Mouse (Mus musculus) heart, adult 2 months (tissue): ENCODE measurements at regions not wholly inside any gene's neighbourhood (a gene's known extent, or its start where the extent isn't known, plus 50 kb on each side); places are given as distances from the start of the nearest gene placed in this dataset.
"Not testable (repeated sequence)": the region's sequence is repeated elsewhere in the genome, so short reads cannot be mapped to it uniquely, and the experiment has no call there.

Experiments
- DNase-seq, 2 experiments: peaks; one replicate each; pipeline ENCODE4 v3.0.0; 2021
- H3K27ac ChIP-seq: fragments of 200-600 bp; 2 replicates; pipeline ENCODE4 v1.8.1; 2022
- H3K27me3 ChIP-seq: fragments of 200-500 bp; 2 replicates; pipeline ENCODE4 v1.6.1; 2012; ENCODE audit warnings: mild to moderate bottlenecking, low read length, inconsistent platforms, mixed read lengths; ENCODE audit not compliant: control insufficient read depth, insufficient read depth
- H3K36me3 ChIP-seq: fragments of 200-500 bp; 2 replicates; pipeline ENCODE4 v1.6.1; 2012; ENCODE audit warnings: low read length, inconsistent platforms; ENCODE audit not compliant: control insufficient read depth, insufficient read depth
- H3K4me1 ChIP-seq: fragments of 200-500 bp; 2 replicates; pipeline ENCODE4 v1.6.1; 2011; ENCODE audit warnings: low read length; ENCODE audit not compliant: control insufficient read depth, insufficient read depth
- H3K4me3 ChIP-seq: fragments of 200-600 bp; 2 replicates; pipeline ENCODE4 v1.8.1; 2022
- H3K79me2 ChIP-seq: fragments of 200-500 bp; replicated peaks from 2 replicates; pipeline ENCODE4 v1.6.1; 2012; ENCODE audit warnings: mild to moderate bottlenecking, inconsistent platforms, low read length, moderate library complexity, mixed read lengths; ENCODE audit not compliant: control insufficient read depth, insufficient read depth
- H3K9ac ChIP-seq: fragments of 200-500 bp; 2 replicates; pipeline ENCODE4 v1.6.1; 2012; ENCODE audit warnings: low read depth, mild to moderate bottlenecking, control low read depth, inconsistent platforms, low read length, mixed read lengths
- CTCF ChIP-seq: fragments of 200-600 bp; IDR thresholded peaks from 2 replicates; pipeline ENCODE4 v1.8.1; 2022; ENCODE audit warnings: antibody characterized with exemption, mild to moderate bottlenecking, moderate library complexity
- EP300 ChIP-seq: fragments of 200-500 bp; IDR thresholded peaks from 2 replicates; pipeline ENCODE4 v1.6.1; 2011; ENCODE audit warnings: low read depth, low read length, control low read depth; ENCODE audit not compliant: insufficient read depth
- POLR2A ChIP-seq: fragments of 200-500 bp; IDR thresholded peaks from 2 replicates; pipeline ENCODE4 v1.6.1; 2011; ENCODE audit warnings: mild to moderate bottlenecking, low read depth, low read length, control low read depth; ENCODE audit not compliant: insufficient read depth
- WGBS: fragments of 180-500 bp; shearing (Covaris S2); methylation state at CpG from one replicate; pipeline ENCODE4 v1.1.7; 2018; 5-methylcytosine and 5-hydroxymethylcytosine counted together
- intact Hi-C: fragments of 180-260 bp; cut with DNase I; formaldehyde crosslinking; loops from one replicate; pipeline ENCODE4 v1.15.1; 2025

DNA sequence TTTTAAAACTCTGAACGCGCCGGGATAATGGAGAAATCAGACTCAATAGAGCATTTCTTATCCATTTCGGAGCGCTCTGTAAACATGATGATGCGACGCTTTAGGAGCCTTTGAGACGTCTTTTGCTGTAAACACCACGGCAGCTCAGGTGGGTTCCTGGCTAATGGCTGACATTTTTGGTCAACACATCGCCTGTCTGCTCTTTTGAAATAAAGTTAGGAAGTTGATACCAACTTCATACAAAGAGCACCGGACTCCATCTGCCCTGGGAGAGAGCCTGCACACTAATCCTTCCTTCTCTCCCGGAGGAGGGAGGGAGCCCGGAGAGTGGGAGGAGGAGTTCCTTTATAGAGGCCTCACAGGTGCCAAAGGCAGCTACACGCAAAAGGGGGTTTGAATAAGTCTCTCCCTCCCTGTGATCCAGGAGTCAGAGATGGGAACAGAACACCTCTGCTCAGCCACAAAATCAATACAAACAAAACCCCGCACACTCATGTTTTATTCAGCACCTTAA lies 63.8 kb upstream of the Srsf6 start:
- Histone ChIP-seq H3K79me2 (no peaks in the 10 kb centered on the region), H3K4me1 (no peaks in the 10 kb centered on the region), H3K36me3 (no peaks in the 10 kb centered on the region), H3K9ac (no peak overlapping the region), H3K4me3 (no peak overlapping the region), H3K27me3 (no peaks in the 10 kb centered on the region; the same call in 1 of the 2 replicates), H3K27ac (no peak overlapping the region)
- WGBS, result 7% methylated on average over 15 of the region's 15 CpGs
- TF ChIP-seq EP300, result no peak
- no peak for DNase-seq
- intact Hi-C loops, result no loop called here

DNA sequence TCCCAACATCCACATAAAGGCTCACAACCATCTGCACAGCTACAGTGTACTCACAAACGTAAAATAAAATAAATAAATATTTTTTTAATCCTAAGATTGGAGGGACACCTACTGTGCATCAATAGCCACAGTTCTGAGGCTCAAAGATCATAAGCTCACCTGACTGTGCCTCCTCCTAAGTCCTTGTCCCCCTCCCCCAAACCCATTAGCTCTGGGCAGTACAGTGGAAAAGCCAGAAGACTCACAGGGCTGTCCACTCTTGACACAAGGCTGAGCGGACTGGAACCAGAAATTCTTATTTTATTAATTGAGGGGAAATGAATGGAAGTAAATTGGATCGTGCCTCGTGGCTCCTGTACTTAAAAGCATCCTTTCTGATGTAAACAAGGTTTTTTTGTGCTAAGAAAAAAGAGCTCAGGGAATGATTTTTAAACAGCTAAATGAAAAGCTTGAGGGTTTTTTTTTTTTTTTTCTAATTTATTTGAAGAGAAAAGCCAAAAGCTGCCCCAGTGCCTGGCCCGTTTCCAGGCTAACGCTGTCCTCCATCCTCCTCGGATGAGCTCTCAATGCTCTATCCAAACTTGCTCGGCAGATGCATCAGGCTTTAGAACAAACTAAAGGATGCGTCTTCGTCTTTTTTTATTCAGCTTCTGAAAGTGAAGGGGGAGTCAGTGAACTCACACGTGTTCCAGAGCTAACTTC lies 64.6 kb upstream of the Srsf6 start:
- Histone ChIP-seq H3K4me3 (no peak overlapping the region), H3K9ac (no peak overlapping the region), H3K4me1 (no peaks in the 10 kb centered on the region), H3K27ac (no peak overlapping the region), H3K36me3 (no peaks in the 10 kb centered on the region), H3K27me3 (no peaks in the 10 kb centered on the region; the same call in 1 of the 2 replicates), H3K79me2 (no peaks in the 10 kb centered on the region)
- TF ChIP-seq CTCF (no peak), POLR2A (no peak), EP300 (no peak)
- WGBS, result 18% methylated on average over 11 of the region's 11 CpGs
- DNase-seq, result no peak
- intact Hi-C loops, result no loop called here

DNA sequence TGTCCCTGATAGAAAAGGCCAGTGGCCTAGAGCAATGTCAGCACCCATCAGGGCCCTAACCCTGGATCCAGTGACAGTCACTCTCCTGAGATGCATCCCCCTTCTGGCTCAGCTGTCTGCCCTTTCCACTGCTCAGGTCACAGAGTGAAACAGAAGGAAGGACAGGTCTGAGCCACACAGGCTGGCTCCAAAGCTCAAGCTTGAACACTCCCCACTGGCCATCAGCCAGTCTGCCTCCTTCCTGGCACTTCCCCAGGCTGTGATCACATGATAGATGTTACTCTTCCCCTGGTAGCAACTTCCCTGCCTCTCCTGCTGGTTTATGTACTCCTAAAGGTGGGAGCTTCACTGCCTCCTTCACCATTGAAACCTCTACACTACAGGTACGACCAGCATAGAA lies 66.8 kb upstream of the Srsf6 start:
- Histone ChIP-seq H3K27me3 (no peaks in the 10 kb centered on the region; the same call in 1 of the 2 replicates), H3K36me3 (no peaks in the 10 kb centered on the region), H3K79me2 (no peaks in the 10 kb centered on the region), H3K27ac (no peak overlapping the region), H3K4me3 (no peak overlapping the region), H3K4me1 (no peaks in the 10 kb centered on the region), H3K9ac (no peak overlapping the region)
- TF ChIP-seq CTCF (no peak), EP300 (no peak), POLR2A (no peak)
- no peak for DNase-seq
- 72% methylated on average over 1 of the region's 1 CpGs for WGBS
- intact Hi-C loops, result no loop called here

DNA sequence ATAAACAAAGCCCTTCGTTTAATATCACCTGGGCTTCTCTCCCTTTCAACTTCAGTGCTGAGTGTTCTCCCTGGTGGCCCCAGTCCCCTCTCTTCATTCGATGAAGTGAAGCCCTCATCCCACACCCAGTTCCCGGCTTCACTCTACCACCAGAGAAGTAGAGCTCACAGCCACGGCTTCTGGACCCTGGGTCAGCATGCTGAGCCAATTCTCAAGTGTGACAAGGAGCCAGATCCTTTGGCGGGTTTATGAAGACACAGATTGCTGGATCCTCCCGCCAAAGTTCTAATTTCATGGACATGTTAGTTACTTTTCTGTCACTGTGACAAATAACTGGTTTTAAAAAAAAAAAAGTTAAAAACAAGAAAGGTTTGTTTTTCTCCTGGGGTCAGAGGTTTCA lies 76.7 kb upstream of the Srsf6 start:
- no peaks in the 10 kb centered on the region for H3K4me1 ChIP-seq
- DNase-seq, result peak in 1 of 2 experiments; percentile 29
- no peaks in the 10 kb centered on the region for H3K36me3 ChIP-seq
- H3K27ac ChIP-seq, result no peak overlapping the region
- no peak for TF ChIP-seq CTCF
- no peak for TF ChIP-seq EP300
- no peak for TF ChIP-seq POLR2A
- intact Hi-C loops, result no loop called here
- H3K27me3 ChIP-seq, result no peaks in the 10 kb centered on the region
- H3K4me3 ChIP-seq, result no peak overlapping the region
- no peaks in the 10 kb centered on the region for H3K79me2 ChIP-seq
- no peak overlapping the region for H3K9ac ChIP-seq
- 67% methylated on average over 6 of the region's 6 CpGs for WGBS

DNA sequence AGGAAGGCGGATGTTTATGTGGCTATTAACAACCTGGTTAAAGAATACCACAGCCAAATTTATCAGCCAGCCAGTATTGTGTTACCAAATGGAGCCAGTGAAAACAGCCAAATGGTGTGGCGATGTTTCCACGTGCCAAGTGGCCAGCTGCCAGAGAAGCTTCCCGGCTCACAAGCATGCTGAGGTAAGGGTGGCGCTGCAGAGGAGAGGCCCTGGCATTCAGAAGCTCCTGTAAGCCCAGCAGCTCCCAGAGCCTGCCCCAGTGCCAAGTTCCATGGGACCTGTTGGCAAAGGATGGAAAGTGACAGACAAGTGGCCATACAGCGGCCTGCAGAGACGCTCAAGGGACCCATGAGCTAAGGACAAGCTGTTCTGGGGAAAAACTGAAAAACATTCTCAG lies 77.8 kb upstream of the Srsf6 start:
- DNase-seq, result peak; percentile 73 to 81
- H3K36me3 ChIP-seq, result no peaks in the 10 kb centered on the region
- H3K4me3 ChIP-seq, result no peak overlapping the region
- intact Hi-C loops, result no loop called here
- no peaks in the 10 kb centered on the region for H3K27me3 ChIP-seq
- WGBS, result 34% methylated on average over 7 of the region's 7 CpGs
- no peak overlapping the region for H3K9ac ChIP-seq
- peak overlapping the region; percentile 20 for H3K27ac ChIP-seq
- no peak for TF ChIP-seq POLR2A
- TF ChIP-seq EP300, result 0 out of 2 replicates have a peak, but pooled peaks have one; percentile 24
- 0 out of 2 replicates have a peak, but pooled peaks have one; percentile 10 for TF ChIP-seq CTCF
- H3K79me2 ChIP-seq, result no peaks in the 10 kb centered on the region
- H3K4me1 ChIP-seq, result no peaks in the 10 kb centered on the region

DNA sequence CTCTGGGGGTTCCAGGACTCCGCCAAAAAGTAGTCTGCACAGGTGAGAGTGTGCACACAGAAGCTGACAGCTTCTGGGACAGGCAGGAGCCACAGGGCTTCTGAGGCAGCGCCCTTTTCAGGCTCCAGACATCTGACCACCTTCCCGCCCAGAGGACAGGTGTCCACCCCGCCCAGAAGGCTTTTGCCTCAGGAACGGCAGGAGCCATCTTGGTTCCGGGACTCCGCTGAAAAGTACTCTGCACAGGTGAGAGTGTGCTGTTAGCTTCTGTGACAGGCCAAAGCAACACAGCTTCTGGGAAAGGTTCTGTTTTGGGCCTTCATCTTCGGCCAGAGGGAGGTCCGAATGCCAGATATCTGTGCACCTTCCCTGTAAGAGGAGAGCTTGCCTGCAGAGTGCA lies 89.6 kb upstream of the Srsf6 start:
- H3K27me3 ChIP-seq, H3K4me3 ChIP-seq, H3K9ac ChIP-seq, intact Hi-C loops, H3K79me2 ChIP-seq, H3K36me3 ChIP-seq, H3K4me1 ChIP-seq, H3K27ac ChIP-seq, DNase-seq: not testable (repeated sequence)
- WGBS, result 83% methylated on average over 9 of the region's 9 CpGs
